Mouse (Mus musculus) erythroblast, embryonic 14.5 days (primary cell): ENCODE measurements around the gene Olfr1008. TPM values are rescaled to one million over a fixed set of nuclear protein-coding genes. Genes with fewer than 3 reads are reported as not detected.
"Not testable (repeated sequence)": the region's sequence is repeated elsewhere in the genome, so short reads cannot be mapped to it uniquely, and the experiment has no call there.

ENCODE experiments used
- H3K27me3 ChIP-seq: 2 replicates; pipeline ENCODE4 v1.6.1; 2012; ENCODE audit warnings: inconsistent platforms; ENCODE audit not compliant: control insufficient read depth
- H3K36me3 ChIP-seq: 2 replicates; pipeline ENCODE4 v1.6.1; 2012; ENCODE audit warnings: mild to moderate bottlenecking, inconsistent platforms; ENCODE audit not compliant: control insufficient read depth
- H3K4me1 ChIP-seq: 2 replicates; pipeline ENCODE4 v1.6.1; 2012; ENCODE audit warnings: inconsistent platforms; ENCODE audit not compliant: control insufficient read depth
- H3K4me3 ChIP-seq: replicated peaks from 2 replicates; pipeline ENCODE3; 2012; ENCODE audit warnings: moderate library complexity, mild to moderate bottlenecking, inconsistent platforms
- H3K9me3 ChIP-seq: 2 replicates; pipeline ENCODE4 v1.6.1; 2012; ENCODE audit warnings: low read length, inconsistent platforms, mixed read lengths; ENCODE audit not compliant: control insufficient read depth
- GATA1 ChIP-seq: IDR thresholded peaks from 2 replicates; pipeline ENCODE4 v1.6.1; 2012; ENCODE audit warnings: low read length, inconsistent platforms, mixed read lengths
- TAL1 ChIP-seq: IDR thresholded peaks from 3 replicates; pipeline ENCODE4 v1.6.1; 2012; ENCODE audit warnings: low read length, inconsistent platforms, mixed read lengths
- polyA plus RNA-seq: library from polyadenylated mRNA; stranded (reverse); fragments of >175 nt; gene quantifications from 2 replicates; pipeline ENCODE4 v1.2.3, GENCODE M21; 2012

The Olfr1008 gene
- polyA plus RNA-seq: not detected in 2 replicates

DNA sequence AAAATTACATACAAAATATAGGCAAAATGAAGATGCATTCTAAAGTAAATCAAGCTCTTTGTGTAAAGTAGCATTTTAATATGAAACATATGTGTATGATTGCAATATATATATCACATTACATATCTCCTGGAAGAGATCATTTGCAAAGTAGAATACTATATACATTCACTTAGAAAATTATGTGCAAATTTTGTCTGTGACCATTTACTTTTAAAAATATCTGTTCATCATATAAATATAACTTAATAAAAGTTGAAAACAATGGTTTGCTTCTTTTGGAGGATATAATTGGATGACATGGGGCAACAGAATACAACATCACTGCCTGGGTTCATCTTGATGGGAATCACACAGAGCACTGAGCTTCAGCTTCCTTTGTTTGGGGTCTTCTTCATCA, at the start of gene Olfr1008:
Olfr1008 (plus strand) TSS at position 301 of the 400 bp plus-strand sequence.
- H3K27me3 ChIP-seq: no peaks in the 10 kb centered on the region
- H3K9me3 ChIP-seq: peaks cover 3% of the 10 kb centered on the region
- H3K4me3 ChIP-seq: no peak within 1 kb of the TSS
- H3K4me1 ChIP-seq: no peaks in the 10 kb centered on the region
- H3K36me3 ChIP-seq: no peaks in the 10 kb centered on the region
- TF ChIP-seq TAL1: no peak
- TF ChIP-seq GATA1: no peak

DNA sequence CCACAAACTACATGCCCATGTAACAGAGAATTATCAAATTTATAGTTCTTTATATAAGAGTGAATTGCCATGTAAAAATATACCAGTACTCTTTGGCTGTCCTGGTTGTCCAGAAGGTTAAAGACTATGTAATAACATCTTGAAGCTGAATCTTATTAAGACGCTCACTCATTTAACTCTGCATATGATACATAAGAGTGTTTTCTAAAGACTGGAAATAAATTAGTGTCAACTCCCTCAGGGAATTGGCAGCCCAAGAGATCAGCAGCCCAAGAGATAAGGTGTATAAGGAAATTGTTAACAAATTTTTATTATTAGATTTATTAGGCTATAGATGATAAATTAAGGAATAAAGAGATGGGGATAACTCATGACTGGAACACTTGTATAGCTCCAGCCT, 38.6 kb upstream of the Olfr1008 start, which contains the start of gene Olfr1002:
Olfr1002 (minus strand) TSS at position 101 of the 400 bp plus-strand sequence.
- Histone ChIP-seq H3K27me3 (no peaks in the 10 kb centered on the region), H3K4me1 (no peaks in the 10 kb centered on the region), H3K36me3 (no peaks in the 10 kb centered on the region), H3K4me3 (no peak within 1 kb of the TSS), H3K9me3 (no peaks in the 10 kb centered on the region)
- TF ChIP-seq TAL1 (no peak), GATA1 (no peak)

DNA sequence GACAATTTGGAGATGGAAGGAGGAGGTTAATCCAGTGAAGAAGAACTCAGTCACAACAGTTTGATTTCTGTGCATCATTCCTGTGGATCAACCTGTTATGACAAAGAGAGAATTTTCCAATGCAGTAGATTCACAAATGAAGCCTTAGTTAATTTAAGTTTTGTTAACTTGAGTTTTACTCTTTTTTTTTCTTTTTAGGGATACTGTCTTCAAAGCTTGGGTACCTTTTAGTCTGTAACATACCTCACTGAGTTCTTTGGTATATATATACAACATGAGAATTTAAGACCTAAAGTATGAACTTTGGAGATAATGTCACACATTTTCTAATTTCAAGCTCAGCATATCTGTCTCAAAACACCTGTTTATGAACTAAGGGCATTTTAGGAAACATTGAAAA, 24.9 kb upstream of the Olfr1008 start, which contains the start of gene Olfr154:
Olfr154 (minus strand) TSS at position 101 of the 400 bp plus-strand sequence.
- H3K27me3 ChIP-seq, H3K36me3 ChIP-seq, H3K4me3 ChIP-seq, H3K4me1 ChIP-seq, H3K9me3 ChIP-seq: not testable (repeated sequence)

DNA sequence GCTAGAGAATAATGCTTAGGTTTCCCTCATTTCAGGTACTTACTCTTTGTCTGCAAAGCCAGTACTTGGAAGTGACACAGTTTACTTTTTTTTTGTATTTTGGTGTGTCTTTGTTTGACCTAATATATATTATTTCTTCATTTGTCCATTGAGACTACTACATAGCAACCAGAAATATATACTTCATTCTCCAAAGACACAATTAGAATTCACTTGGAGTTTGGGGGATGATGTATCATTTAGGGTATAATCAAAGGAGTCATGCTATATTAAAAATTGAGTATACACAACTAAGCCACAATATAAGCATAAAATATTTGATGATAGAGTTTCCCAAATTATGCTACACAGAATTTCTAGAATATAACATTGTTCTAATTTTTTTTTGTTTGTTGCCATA, 10.6 kb upstream of the Olfr1008 start, which contains the start of gene Olfr1006:
Olfr1006 (minus strand) TSS at position 101 of the 400 bp plus-strand sequence.
- TF ChIP-seq TAL1: no peak
- no peak for TF ChIP-seq GATA1
- Histone ChIP-seq H3K4me3 (no peak within 1 kb of the TSS), H3K36me3 (no peaks in the 10 kb centered on the region), H3K9me3 (no peaks in the 10 kb centered on the region), H3K4me1 (no peaks in the 10 kb centered on the region), H3K27me3 (no peaks in the 10 kb centered on the region)

DNA sequence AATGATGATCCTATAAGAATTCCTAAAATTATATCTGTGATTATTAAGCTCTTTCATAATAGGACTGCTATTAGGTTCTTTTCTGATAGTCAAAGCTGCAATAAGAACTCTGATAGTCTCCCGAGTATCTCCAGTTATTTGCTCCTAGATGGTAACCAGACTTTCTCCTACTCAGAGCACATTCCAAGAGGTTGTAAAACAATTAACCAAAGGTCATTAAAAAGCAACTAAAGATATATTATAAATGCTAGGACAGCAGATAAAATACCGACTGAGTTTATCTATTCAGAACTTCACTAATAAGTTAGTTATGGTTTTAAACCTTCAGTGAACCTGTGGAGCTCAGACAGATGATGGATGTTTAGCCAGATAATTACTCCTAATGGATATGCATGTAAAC, 21.4 kb downstream of the Olfr1008 start:
- H3K27me3 ChIP-seq, H3K36me3 ChIP-seq, H3K4me1 ChIP-seq: not testable (repeated sequence)

DNA sequence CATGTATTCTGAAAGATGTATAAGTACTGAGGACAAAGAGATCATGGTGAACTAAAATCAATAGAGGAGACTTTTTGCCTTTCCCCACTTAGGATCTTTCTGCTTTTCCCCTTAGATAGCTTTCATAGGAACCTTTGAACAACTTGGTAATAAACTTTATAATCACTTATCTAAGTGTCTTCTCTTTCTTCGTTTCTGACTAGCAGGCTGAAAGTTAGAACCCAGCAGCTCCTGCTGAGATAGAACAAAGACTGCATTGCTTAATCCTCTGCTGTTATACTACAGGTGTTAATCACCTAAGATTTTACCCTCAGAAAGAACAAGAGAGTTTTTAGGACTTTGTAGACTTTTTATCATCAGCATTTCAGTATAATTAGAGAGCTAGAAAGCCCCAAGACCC, 21.9 kb downstream of the Olfr1008 start:
- Histone ChIP-seq H3K9me3 (peaks cover 8% of the 10 kb centered on the region), H3K4me3 (no peak overlapping the region), H3K36me3 (no peaks in the 10 kb centered on the region), H3K27me3 (no peaks in the 10 kb centered on the region), H3K4me1 (no peaks in the 10 kb centered on the region)
- TF ChIP-seq GATA1 (no peak), TAL1 (no peak)

More for the DNA sequence above, 21.4 kb downstream of the Olfr1008 start:
- not testable (repeated sequence) for H3K4me3 ChIP-seq, H3K9me3 ChIP-seq

DNA sequence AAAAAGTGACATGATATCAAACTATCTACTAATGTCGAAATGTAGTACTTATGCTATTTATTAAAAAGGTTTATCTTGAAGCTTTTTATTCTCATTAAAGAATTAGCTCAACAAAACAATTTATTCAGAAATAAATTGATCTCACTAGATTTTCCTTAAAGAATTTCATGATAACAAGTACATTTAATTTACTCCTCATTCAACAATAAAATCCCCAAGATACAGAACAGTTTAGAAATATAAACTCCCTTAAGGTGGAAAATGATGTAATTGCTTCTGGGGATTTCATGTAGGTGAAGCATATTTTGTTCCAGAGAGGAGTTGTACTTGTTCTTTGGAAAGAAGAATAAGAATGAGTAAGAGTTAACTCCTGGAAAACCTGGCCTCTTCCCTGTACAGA, 25.9 kb downstream of the Olfr1008 start, which contains the start of gene Olfr1009:
Olfr1009 (plus strand) TSS at position 301 of the 400 bp plus-strand sequence.
- no peak for TF ChIP-seq TAL1
- TF ChIP-seq GATA1: no peak
- Histone ChIP-seq H3K27me3 (no peaks in the 10 kb centered on the region), H3K36me3 (no peaks in the 10 kb centered on the region)

DNA sequence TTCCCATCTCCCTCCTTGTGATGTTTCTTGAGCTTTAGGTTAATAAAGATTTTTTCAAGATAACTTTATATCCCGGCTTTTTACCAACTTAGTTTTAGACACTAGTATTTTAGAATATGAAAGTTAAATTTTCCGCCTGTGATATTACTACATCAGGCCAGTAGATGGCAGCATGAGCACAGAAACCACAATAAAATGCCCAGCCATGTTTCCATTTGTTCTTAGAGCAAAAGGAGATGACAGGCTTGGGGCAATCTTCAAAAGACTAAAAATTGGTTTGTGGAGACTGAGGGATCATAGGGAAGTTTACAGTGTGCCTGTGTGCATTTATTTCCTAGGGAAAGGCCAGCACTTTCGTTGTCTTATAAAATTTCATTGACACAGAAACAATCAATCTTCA, 36.6 kb downstream of the Olfr1008 start:
- H3K4me3 ChIP-seq: no peak overlapping the region
- H3K36me3 ChIP-seq: no peaks in the 10 kb centered on the region
- TF ChIP-seq TAL1: no peak
- TF ChIP-seq GATA1: no peak
- no peaks in the 10 kb centered on the region for H3K27me3 ChIP-seq
- H3K4me1 ChIP-seq: no peaks in the 10 kb centered on the region
- H3K9me3 ChIP-seq: no peaks in the 10 kb centered on the region

More for the DNA sequence above, 25.9 kb downstream of the Olfr1008 start, which contains the start of gene Olfr1009:
- no peak within 1 kb of the TSS for H3K4me3 ChIP-seq
- no peaks in the 10 kb centered on the region for H3K4me1 ChIP-seq
- peaks cover 3% of the 10 kb centered on the region; the same call in 1 of the 2 replicates for H3K9me3 ChIP-seq

Other genes starting within 250 kb of the Olfr1008 start
- gene Olfr995, start 245.8 kb upstream of the Olfr1008 start, polyA plus RNA-seq: not detected in 2 replicates
- gene 4833423E24Rik, start 170.4 kb upstream of the Olfr1008 start, polyA plus RNA-seq: not detected in 2 replicates
- gene Olfr996, start 110.2 kb upstream of the Olfr1008 start, polyA plus RNA-seq: not detected in 2 replicates
- gene Olfr998, start 100.5 kb upstream of the Olfr1008 start, polyA plus RNA-seq: not detected in 2 replicates
- not detected in 2 replicates for gene Olfr1000, start 77.5 kb upstream of the Olfr1008 start, polyA plus RNA-seq
- gene Olfr1002, start 38.7 kb upstream of the Olfr1008 start, polyA plus RNA-seq: not detected in 2 replicates
- not detected in 2 replicates for gene Olfr154, start 25.0 kb upstream of the Olfr1008 start, polyA plus RNA-seq
- not detected in 2 replicates for gene Olfr1006, start 10.7 kb upstream of the Olfr1008 start, polyA plus RNA-seq
- not detected in 2 replicates for gene Olfr1009, start 26.0 kb downstream of the Olfr1008 start, polyA plus RNA-seq
- gene Olfr1012, start 73.3 kb downstream of the Olfr1008 start, polyA plus RNA-seq: not detected in 2 replicates
- not detected in 2 replicates for gene Olfr1013, start 77.7 kb downstream of the Olfr1008 start, polyA plus RNA-seq
- gene Olfr1014, start 83.3 kb downstream of the Olfr1008 start, polyA plus RNA-seq: not detected in 2 replicates
- gene Olfr1015, start 92.6 kb downstream of the Olfr1008 start, polyA plus RNA-seq: not detected in 2 replicates
- not detected in 2 replicates for gene Olfr1016, start 113.1 kb downstream of the Olfr1008 start, polyA plus RNA-seq
- not detected in 2 replicates for gene Olfr1018, start 129.0 kb downstream of the Olfr1008 start, polyA plus RNA-seq
- 0.01 TPM in 1 of 2 replicates, not detected in the other for gene Olfr1019, start 156.1 kb downstream of the Olfr1008 start, polyA plus RNA-seq
- not detected in 2 replicates for gene Olfr1020, start 157.6 kb downstream of the Olfr1008 start, polyA plus RNA-seq
- not detected in 2 replicates for gene Olfr1022, start 179.2 kb downstream of the Olfr1008 start, polyA plus RNA-seq
- not detected in 2 replicates for gene Olfr1023, start 196.2 kb downstream of the Olfr1008 start, polyA plus RNA-seq
- not detected in 2 replicates for gene Olfr1024, start 215.6 kb downstream of the Olfr1008 start, polyA plus RNA-seq
- gene Olfr1025-ps1, start 225.8 kb downstream of the Olfr1008 start, polyA plus RNA-seq: not detected in 2 replicates
- not detected in 2 replicates for gene Olfr1026, start 232.1 kb downstream of the Olfr1008 start, polyA plus RNA-seq